Mouse (Mus musculus) hindbrain, embryonic 10.5 days (tissue): Measurements from ENCODE around the gene Tmem240. TPM values are rescaled to one million over a fixed set of nuclear protein-coding genes. Genes with fewer than 3 reads are reported as not detected.

Experiments
- DNase-seq: peaks from one replicate; pipeline ENCODE4 v3.0.0-alpha.2; 2017; ENCODE audit warnings: low spot score
- H3K27ac ChIP-seq: fragments of 300-500 bp; sonication (generic); 2 replicates; pipeline ENCODE4 v1.5.1; 2016; ENCODE audit warnings: mild to moderate bottlenecking, moderate library complexity
- H3K27me3 ChIP-seq: fragments of 300-500 bp; sonication (generic); 2 replicates; pipeline ENCODE4 v1.6.1; 2016; ENCODE audit warnings: mild to moderate bottlenecking; ENCODE audit not compliant: poor library complexity, insufficient read depth, severe bottlenecking
- H3K36me3 ChIP-seq: fragments of 300-500 bp; sonication (generic); 2 replicates; pipeline ENCODE4 v1.6.1; 2016; ENCODE audit warnings: mild to moderate bottlenecking, moderate library complexity
- H3K4me1 ChIP-seq: fragments of 300-500 bp; sonication (generic); replicated peaks from 2 replicates; pipeline ENCODE4 v1.6.1; 2016; ENCODE audit warnings: mild to moderate bottlenecking
- H3K4me3 ChIP-seq: fragments of 300-500 bp; sonication (generic); 2 replicates; pipeline ENCODE4 v1.5.1; 2016; ENCODE audit warnings: mild to moderate bottlenecking, moderate library complexity
- H3K9me3 ChIP-seq: fragments of 300-500 bp; sonication (generic); 2 replicates; pipeline ENCODE4 v1.6.1; 2016; ENCODE audit warnings: mild to moderate bottlenecking, moderate library complexity
- WGBS: fragments of 180-500 bp; shearing (Covaris S2); methylation state at CpG from one replicate; pipeline ENCODE4 v1.1.7; 2016; 5-methylcytosine and 5-hydroxymethylcytosine counted together
- polyA plus RNA-seq: library from polyadenylated mRNA; unstranded; fragments of >200 nt; fragmentation: Nextera tagmentation; extraction: Ambion mirVana; gene quantifications from 2 replicates; pipeline ENCODE4 v1.2.1, GENCODE M21; 2016

The Tmem240 gene
- polyA plus RNA-seq, 1 experiment from 2014 or later = 1.6 TPM

- Histone ChIP-seq H3K4me1 (peaks cover 31% of the 10 kb centered on the region), H3K36me3 (0 out of 2 replicates have a peak, but pooled peaks cover 7% of the 10 kb centered on the region), H3K9me3 (no peaks in the 10 kb centered on the region), H3K27me3 (no peaks in the 10 kb centered on the region), H3K27ac (peak overlapping the region; percentile 95), H3K4me3 (peak overlapping the region; percentile 84)
- WGBS = under 1% methylated on average over 19 of the region's 19 CpGs
- no peak for DNase-seq
Observed at GRCm38 (mm10) chr4:155705592-155705929, 29.0 kb upstream of the Tmem240 start.

DNA sequence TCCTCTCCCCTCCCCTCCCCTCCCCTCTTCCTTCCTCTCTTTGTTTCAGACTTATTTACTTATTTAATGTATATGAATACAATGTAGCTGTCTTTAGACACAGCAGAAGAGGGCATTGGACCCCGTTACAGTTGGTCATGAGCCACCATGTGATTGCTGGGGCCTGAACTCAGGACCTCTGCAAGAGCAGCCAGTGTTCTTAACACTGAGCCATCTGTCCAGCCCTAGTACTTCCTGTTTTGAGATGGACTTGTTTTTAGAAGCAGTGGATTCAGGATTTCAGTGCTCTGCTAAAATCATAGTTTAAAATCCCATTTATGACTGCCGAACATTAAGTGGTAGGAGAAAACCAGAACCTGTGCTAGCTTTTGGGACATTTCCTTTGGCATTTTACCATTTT, 26.0 kb upstream of the Tmem240 start:
- H3K27me3 ChIP-seq = no peaks in the 10 kb centered on the region
- no peak overlapping the region for H3K27ac ChIP-seq
- no peak for DNase-seq
- peaks cover 10% of the 10 kb centered on the region; the same call in 1 of the 2 replicates for H3K36me3 ChIP-seq
- H3K4me3 ChIP-seq = no peak overlapping the region
- WGBS = 83% methylated on average over 2 of the region's 2 CpGs
- no peaks in the 10 kb centered on the region for H3K9me3 ChIP-seq
- peaks cover 33% of the 10 kb centered on the region for H3K4me1 ChIP-seq

GRCm38 (mm10) chr4:155708988-155709387, 25.6 kb upstream of the Tmem240 start:
- DNase-seq = no peak
- H3K27me3 ChIP-seq = no peaks in the 10 kb centered on the region
- no peaks in the 10 kb centered on the region for H3K9me3 ChIP-seq
- no peak overlapping the region for H3K4me3 ChIP-seq
- no peak overlapping the region for H3K27ac ChIP-seq
- H3K4me1 ChIP-seq = peaks cover 30% of the 10 kb centered on the region
- H3K36me3 ChIP-seq = peaks cover 12% of the 10 kb centered on the region

DNA sequence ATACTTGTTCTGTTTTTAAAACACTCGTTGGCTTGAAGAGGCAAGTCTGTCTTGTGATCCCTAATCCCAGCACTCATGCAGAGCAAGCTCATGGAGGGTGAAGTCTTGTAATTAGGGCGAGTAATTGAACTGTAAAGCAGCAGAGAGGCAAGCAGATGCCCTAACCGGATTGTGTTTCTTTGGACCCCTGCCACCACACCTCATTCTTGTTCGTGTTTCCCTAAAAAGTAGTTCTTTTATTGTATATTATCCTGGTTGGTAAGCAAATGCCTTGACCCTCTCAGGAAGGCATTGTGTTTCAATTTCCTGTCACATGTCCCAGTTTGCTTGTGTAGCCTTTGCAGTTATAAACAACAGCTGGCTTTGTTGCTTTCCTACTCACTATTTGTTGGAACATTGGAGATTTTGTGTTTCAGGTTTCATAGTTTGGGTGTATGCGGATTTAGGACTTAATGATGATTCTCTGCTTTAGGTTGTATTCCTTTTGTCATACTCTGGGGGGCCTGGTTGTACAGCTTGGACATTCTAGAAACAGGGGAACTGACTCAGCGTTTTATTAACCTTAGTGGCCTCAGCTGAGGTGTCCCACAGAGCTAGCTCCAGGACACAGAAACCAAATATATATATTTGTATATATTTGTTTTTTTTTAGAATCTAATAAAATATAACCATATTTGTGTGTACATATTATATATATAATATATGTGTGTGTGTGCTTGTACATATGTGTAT, 23.9 kb upstream of the Tmem240 start:
- no peaks in the 10 kb centered on the region for H3K9me3 ChIP-seq
- peaks cover 25% of the 10 kb centered on the region for H3K4me1 ChIP-seq
- no peak for DNase-seq
- WGBS = 73% methylated on average over 6 of the region's 6 CpGs
- no peak overlapping the region for H3K4me3 ChIP-seq
- no peaks in the 10 kb centered on the region for H3K27me3 ChIP-seq
- H3K36me3 ChIP-seq = peaks cover 29% of the 10 kb centered on the region
- no peak overlapping the region for H3K27ac ChIP-seq

GRCm38 (mm10) chr4:155721668-155722083, 12.9 kb upstream of the Tmem240 start:
- WGBS = 74% methylated on average over 4 of the region's 4 CpGs
- peak; percentile 29 for DNase-seq
- H3K36me3 ChIP-seq = peaks cover 38% of the 10 kb centered on the region

DNA sequence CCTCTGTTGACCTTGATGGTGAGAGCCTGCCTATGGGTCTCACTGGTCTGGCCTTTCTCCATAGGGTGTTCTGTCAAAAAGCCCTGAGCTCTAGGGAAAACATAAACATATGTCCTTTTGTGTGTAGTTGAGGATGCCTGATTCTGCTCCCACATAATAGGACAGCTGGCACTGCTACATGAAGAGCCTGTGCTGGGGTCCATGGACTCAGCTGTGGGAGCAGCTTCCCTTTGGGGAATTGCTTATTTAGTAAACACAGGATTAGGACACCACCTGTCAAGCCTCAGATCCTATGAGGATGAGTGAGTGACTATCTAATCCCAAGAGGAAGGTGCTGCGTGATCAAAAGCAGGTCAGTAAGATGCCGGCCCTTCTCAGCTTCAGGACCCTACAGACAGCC, 6.6 kb upstream of the Tmem240 start:
- no peak for DNase-seq
- Histone ChIP-seq H3K27me3 (no peaks in the 10 kb centered on the region), H3K27ac (0 out of 2 replicates have a peak overlapping the region, but pooled peaks have one; percentile 18), H3K9me3 (no peaks in the 10 kb centered on the region), H3K4me3 (no peak overlapping the region), H3K4me1 (no peaks in the 10 kb centered on the region; the same call in 1 of the 2 replicates), H3K36me3 (peaks cover 57% of the 10 kb centered on the region)
- 80% methylated on average over 2 of the region's 2 CpGs for WGBS

More at GRCm38 (mm10) chr4:155721668-155722083, 12.9 kb upstream of the Tmem240 start:
- Histone ChIP-seq H3K9me3 (no peaks in the 10 kb centered on the region), H3K27me3 (no peaks in the 10 kb centered on the region), H3K4me3 (no peak overlapping the region), H3K27ac (no peak overlapping the region), H3K4me1 (no peaks in the 10 kb centered on the region)

- no peaks in the 10 kb centered on the region for H3K9me3 ChIP-seq
- 91% methylated on average over 10 of the region's 10 CpGs for WGBS
Observed at GRCm38 (mm10) chr4:155733267-155733666, 1.3 kb upstream of the Tmem240 start.

GRCm38 (mm10) chr4:155734951-155735702, 527 bp downstream of the Tmem240 start:
- H3K36me3 ChIP-seq = peaks cover 47% of the 10 kb centered on the region
- peaks cover 36% of the 10 kb centered on the region for H3K4me1 ChIP-seq
- H3K27me3 ChIP-seq = no peaks in the 10 kb centered on the region
- H3K4me3 ChIP-seq = peak overlapping the region; percentile 85
- H3K9me3 ChIP-seq = no peaks in the 10 kb centered on the region
- under 1% methylated on average over 76 of the region's 79 CpGs for WGBS
- peak overlapping the region; percentile 94 for H3K27ac ChIP-seq
- peak; percentile 55 for DNase-seq

More at GRCm38 (mm10) chr4:155733267-155733666, 1.3 kb upstream of the Tmem240 start:
- H3K4me3 ChIP-seq = no peak overlapping the region
- no peaks in the 10 kb centered on the region for H3K27me3 ChIP-seq
- peaks cover 34% of the 10 kb centered on the region for H3K36me3 ChIP-seq
- no peak for DNase-seq
- H3K27ac ChIP-seq = no peak overlapping the region
- peaks cover 33% of the 10 kb centered on the region for H3K4me1 ChIP-seq

- no peak for DNase-seq
- no peaks in the 10 kb centered on the region for H3K9me3 ChIP-seq
- WGBS = 71% methylated on average over 5 of the region's 5 CpGs
Observed at GRCm38 (mm10) chr4:155735788-155736187, 1.2 kb downstream of the Tmem240 start.

GRCm38 (mm10) chr4:155736421-155736820, 1.8 kb downstream of the Tmem240 start:
- Histone ChIP-seq H3K27ac (no peak overlapping the region), H3K27me3 (no peaks in the 10 kb centered on the region), H3K36me3 (peaks cover 49% of the 10 kb centered on the region), H3K4me3 (peak overlapping the region; percentile 85; the same call in 1 of the 2 replicates), H3K4me1 (peaks cover 36% of the 10 kb centered on the region), H3K9me3 (no peaks in the 10 kb centered on the region)
- no peak for DNase-seq
- 93% methylated on average over 5 of the region's 5 CpGs for WGBS

More at GRCm38 (mm10) chr4:155735788-155736187, 1.2 kb downstream of the Tmem240 start:
- Histone ChIP-seq H3K4me3 (peak overlapping the region; percentile 85), H3K4me1 (peaks cover 36% of the 10 kb centered on the region), H3K27ac (peak overlapping the region; percentile 94), H3K36me3 (peaks cover 49% of the 10 kb centered on the region), H3K27me3 (no peaks in the 10 kb centered on the region)

GRCm38 (mm10) chr4:155738262-155738661, 3.7 kb downstream of the Tmem240 start:
- H3K9me3 ChIP-seq = no peaks in the 10 kb centered on the region
- H3K36me3 ChIP-seq = peaks cover 50% of the 10 kb centered on the region
- no peak overlapping the region for H3K27ac ChIP-seq
- no peak overlapping the region for H3K4me3 ChIP-seq
- 67% methylated on average over 8 of the region's 8 CpGs for WGBS
- H3K4me1 ChIP-seq = peaks cover 35% of the 10 kb centered on the region
- DNase-seq = no peak
- no peaks in the 10 kb centered on the region for H3K27me3 ChIP-seq

GRCm38 (mm10) chr4:155739152-155739551, 4.6 kb downstream of the Tmem240 start:
- Histone ChIP-seq H3K4me3 (no peak overlapping the region), H3K27me3 (no peaks in the 10 kb centered on the region), H3K36me3 (peaks cover 57% of the 10 kb centered on the region)

More at GRCm38 (mm10) chr4:155739152-155739551, 4.6 kb downstream of the Tmem240 start:
- H3K4me1 ChIP-seq = peaks cover 27% of the 10 kb centered on the region
- H3K9me3 ChIP-seq = no peaks in the 10 kb centered on the region
- no peak for DNase-seq
- H3K27ac ChIP-seq = no peak overlapping the region
- WGBS = 80% methylated on average over 6 of the region's 6 CpGs
